Mouse (Mus musculus): Measurements from ENCODE around the gene Kif26b.

Kif26b gene

DNA sequence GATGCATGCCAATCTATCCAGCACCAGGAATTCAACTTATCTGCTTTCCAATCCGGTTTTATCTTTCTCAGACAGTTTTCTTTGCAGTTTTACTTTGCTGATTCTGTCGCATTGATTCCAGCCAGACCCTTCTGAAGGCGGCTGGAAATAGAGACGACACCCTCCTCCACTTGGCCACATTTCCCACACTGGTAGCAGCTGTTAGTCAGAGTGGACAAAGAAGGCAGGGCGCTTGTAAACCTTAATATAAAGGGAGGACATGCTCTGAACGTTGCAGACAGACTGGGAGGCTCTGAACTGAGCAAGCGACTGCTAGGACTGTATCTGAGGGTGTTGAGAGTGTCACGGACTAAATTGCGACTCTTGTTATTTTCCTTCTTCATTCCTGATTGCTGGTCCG is 11.3 kb downstream of the Kif26b start:
- DNase-seq (ENCODE audit: low read depth, low spot score): no peak

- no peak for DNase-seq (ENCODE audit: low read depth, low spot score)
Observed at GRCm38 (mm10) chr1:178542415-178542814, 13.5 kb downstream of the Kif26b start.

DNA sequence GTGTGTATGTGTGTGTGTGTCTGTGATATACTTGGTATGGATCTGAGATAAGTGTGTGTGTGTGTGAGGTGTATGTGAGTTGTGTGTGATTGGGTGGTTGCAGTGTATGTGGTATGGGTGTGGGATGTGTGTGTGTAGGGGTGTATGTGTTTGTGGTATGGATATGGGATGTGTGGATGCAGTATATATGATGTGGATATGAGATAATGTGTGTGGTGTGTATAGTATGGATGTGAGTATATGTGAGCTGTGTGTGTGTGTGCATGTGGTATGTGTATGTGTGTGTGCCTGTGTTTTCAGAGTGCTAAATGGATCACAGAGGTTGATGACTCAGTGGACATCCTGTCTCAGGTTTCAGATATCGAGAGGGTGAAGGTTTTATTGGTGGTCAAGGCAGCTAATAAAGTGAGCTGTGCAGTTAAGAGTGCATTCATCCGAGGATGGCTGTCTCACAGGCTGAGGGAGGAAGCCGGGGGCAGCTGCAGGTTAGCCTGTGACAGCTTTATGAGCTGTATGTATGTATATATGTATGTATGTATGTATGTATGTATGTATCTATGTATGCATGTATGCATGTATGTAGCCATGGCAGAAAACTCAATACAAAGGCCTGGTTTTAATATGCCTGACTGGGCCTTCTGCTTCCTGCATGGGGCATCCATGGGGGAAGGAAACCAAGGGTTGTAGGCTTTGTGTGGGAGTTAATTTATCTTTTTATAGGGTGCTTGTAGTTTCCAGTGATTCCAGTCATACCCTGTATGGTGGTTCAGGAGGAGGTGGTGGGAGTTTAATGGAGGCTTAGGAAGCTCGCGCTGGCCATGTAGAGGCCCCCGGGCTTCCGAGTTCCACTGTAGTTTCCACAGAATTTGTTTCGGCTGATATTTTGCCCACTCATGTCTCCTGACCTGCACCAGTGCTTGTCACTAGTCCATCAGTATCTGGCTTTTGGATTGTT is 14.3 kb downstream of the Kif26b start:
- no peak for DNase-seq (ENCODE audit: low read depth, low spot score)

DNA sequence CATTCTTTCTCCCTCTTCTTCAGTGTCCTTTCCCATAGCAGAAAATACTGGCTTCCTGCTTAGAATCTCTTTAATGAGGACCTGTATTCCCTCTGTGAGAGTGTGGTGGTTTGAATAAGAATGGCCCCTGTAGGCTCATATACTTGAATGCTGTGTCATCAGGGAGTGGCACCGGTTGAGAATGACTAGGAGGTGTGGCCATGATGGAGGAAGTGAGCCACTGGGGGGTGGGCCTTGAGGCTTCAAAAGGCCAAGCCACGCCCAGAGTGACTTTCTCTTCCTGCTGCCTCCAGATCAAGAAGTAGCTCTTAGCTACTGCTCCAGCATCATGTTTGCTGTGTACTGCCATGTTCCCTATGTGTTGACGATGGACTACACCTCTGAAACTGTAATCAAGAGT is 15.7 kb downstream of the Kif26b start:
- DNase-seq (ENCODE audit: low read depth, low spot score): no peak

GRCm38 (mm10) chr1:178549576-178549975 is 20.7 kb downstream of the Kif26b start:
- DNase-seq (ENCODE audit: low read depth, low spot score): no peak

- no peak for DNase-seq (ENCODE audit: low read depth, low spot score)
Observed at GRCm38 (mm10) chr1:178550477-178551047, 21.6 kb downstream of the Kif26b start.

- DNase-seq (ENCODE audit: low read depth, low spot score): no peak
Observed at GRCm38 (mm10) chr1:178552278-178552897, 23.5 kb downstream of the Kif26b start.

DNA sequence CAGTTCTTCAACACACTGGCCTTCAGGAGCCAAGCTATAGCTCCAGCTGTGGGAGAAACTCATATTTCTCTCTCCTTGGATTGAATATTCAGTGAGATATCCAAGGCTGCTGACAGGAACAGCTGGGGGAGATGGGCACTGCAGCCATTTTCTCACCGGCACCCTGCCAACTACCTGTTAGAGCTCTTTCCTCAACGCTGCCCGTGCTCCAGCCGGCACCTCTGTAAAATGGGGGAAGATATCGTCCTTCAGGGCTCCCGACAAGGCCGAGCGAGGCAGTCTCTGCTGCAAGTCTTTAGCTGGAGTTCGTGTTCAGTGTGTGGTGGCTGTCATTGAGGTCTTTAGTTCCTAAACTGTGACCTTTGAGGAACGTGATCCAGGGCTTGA is 24.0 kb downstream of the Kif26b start:
- DNase-seq (ENCODE audit: low read depth, low spot score): no peak

DNA sequence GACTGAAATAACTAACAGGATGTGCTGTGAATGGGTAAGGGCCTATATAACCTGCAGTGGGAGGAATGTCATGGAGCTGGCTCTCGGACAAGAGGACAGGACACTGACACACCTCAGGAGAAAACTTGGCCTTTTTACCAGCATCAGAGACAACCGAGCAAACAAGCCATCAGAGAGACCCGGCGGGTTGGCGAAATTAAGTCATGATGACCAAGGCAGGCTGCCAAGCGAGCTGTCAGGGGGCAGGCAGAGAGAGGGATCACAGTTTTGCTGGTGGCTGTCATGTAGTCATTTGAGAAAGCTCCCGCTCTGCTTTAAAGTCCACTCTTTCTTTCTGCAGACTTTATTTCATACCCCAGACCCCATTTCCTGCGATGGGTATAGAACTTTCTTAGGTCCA is 27.3 kb downstream of the Kif26b start:
- no peak for DNase-seq (ENCODE audit: low read depth, low spot score)

DNA sequence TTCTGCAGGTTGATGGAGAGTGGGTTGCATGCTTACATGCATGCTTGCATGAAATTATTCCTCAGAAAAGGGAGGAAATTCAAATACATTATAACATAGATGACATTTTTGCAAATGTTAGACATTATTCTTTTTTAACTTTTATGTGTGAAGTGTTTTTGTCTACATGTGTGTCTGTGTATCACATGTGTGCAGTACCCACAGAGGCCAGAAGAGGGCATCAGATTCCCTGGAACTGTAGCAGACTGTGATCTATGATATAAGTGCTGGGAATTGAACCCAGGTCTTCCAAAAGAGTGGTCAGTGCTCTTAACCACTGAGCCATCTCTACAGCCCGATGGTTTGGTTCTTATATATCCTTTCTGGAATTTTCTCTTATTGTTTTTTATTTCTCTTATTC is 31.1 kb downstream of the Kif26b start:
- no peak for DNase-seq (ENCODE audit: low read depth, low spot score)

DNA sequence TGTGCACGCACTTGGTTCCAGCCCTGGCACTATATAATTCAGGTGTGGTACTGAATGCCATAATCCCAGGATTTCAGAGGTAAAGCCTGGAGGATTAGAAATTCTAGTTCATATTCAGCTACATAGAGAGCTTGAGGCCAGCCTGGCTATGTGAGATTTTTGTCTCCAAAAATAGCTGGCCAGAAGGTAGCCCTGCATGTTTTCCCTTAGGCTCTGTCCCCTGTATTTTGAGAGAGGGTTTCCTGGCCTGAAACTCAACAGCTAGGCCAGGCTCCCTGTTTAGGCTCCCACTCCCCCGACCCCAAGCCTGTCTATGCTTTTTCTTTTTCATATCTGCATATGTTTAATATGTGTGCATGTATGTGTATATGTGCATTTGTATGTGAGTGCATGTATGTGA is 34.9 kb downstream of the Kif26b start:
- no peak for DNase-seq (ENCODE audit: low read depth, low spot score)

- DNase-seq (ENCODE audit: low read depth, low spot score): no peak
Observed at GRCm38 (mm10) chr1:178564800-178565199, 35.9 kb downstream of the Kif26b start.

DNA sequence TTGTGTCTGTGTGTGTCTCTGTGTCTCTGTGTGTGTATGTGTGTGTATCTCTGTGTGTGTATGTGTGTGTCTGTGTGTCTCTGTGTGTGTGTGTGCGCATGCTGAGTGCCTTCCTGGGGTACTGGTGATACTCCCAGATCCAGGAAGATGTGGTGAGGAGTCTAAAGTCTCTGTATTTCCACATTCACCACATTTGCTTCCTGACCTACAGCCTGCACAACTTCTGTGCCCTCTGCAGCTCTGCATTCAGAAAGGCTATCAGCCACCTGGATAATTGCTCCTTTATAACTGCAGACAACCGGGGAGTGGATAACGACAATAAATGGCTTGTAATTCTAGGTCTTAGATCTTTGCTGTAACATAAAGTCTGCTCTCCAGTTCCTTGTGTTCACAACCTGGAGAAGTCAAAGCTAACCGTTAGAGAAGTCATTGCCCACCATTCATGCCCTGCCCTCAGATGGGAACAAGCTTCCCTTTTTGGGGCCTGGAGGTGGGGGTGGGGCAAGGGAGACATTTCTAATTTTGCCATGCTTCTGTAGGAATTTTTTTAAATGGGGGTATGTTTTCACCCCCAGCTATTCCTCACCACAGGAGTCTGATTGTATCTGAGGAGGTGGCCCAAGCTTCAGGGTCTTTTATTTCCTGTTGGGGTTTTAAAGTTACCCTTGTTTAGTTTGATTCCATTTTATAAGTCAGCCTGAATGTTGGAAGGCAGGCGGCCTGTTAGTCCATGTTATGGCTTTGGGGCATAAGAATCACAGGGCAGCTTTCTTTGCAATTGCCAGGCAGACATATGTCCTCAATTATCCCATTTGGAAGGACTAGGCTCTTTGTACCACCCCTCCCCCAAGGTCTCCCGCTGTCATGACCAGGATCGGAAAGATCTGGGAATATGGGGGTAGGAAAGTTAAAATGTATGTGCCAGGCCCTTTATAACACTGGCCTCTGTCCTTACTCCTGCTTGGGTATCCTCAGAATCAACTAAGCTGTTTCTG is 39.9 kb downstream of the Kif26b start:
- no peak for DNase-seq (ENCODE audit: low read depth, low spot score)

DNA sequence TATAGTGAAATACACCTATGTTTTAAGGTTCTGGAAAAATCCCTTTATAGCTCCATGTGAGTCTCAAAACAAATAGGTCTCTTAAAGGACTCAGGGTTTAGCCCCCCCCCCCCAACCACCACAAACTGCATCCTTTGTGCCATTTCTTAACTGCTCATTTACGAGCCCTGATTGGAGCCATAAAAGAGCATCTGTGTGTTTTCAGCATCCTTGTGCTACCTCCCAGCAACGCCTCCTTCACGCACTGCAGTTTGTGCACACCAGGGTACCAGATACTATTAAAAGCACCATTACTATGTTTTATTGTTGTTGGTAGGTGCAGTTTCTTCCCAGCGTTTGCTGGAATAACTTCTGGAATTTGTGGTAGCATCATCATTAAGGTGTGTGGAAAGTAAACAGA is 42.1 kb downstream of the Kif26b start:
- DNase-seq (ENCODE audit: low read depth, low spot score): no peak

GRCm38 (mm10) chr1:178571885-178572444 is 43.0 kb downstream of the Kif26b start:
- DNase-seq (ENCODE audit: low read depth, low spot score): no peak

DNA sequence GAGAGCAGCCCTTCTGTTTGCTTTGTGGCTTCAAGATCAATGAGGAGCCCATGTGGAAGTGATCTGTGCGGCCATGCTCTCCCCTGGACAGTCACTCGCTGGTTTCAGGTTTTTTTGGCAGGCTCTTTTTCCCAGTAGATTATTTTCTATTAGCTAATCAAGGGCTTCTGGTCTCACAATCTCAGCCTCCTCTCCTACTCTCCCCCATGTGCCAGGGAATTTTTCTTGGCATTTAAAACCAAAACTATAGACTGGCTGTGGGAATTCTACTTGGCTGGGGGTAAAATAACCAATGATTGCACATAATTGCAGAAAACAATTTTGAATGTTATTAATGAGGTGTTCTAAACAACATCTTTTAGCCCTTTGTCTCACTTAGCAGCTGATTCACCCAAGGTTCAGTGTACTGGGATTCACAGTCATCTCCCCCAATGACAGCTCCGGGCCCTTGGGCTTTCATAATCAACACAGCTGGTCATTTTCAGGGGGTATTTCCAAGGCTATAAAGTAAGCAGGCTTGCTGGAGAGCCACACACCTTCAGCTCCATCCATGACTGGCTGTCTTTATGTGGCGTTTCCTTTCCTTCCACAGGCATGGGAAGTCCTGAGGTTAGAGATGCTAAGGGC is 44.6 kb downstream of the Kif26b start:
- no peak for DNase-seq (ENCODE audit: low read depth, low spot score)

- DNase-seq (ENCODE audit: low read depth, low spot score): no peak
Observed at GRCm38 (mm10) chr1:178575706-178576105, 46.8 kb downstream of the Kif26b start.

- DNase-seq (ENCODE audit: low read depth, low spot score): no peak
Observed at GRCm38 (mm10) chr1:178576926-178577325, 48.0 kb downstream of the Kif26b start.

DNA sequence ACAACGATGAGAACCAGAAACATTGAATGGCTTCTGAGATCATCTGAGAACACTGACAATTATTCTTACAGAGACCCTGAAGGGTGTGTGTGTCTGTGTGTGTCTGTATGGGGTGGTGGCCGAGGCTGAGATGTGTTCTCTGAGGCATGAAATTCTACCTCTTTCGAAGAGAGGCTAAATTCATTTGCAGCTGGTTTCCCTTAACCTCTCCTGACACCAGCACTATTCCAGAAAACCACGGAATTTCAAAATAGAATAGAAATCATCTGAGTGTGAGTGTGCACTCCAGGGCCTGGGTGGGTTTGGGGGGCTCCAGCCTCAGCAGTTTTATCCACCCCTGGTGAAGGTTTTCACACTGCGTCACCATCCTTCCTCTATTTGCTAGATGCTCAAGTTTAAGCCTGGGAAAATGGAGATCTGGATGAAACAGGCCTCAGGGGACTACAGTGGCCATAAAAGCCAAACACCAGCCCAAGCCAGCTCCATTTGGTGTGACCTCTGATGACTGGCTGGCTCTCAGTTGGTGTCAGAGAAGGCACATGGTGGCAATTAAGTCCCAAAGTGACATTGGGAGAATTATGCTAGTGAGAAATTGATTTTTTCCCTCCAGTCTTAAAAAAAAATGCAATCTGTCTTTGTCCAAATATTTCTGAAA is 56.6 kb downstream of the Kif26b start:
- DNase-seq (ENCODE audit: low read depth, low spot score): no peak

Measured in skeletal muscle tissue, adult 2 months (tissue).